Comparison of ENCODE assay signal across 18 mouse cellular contexts in the genomic region with DNA sequence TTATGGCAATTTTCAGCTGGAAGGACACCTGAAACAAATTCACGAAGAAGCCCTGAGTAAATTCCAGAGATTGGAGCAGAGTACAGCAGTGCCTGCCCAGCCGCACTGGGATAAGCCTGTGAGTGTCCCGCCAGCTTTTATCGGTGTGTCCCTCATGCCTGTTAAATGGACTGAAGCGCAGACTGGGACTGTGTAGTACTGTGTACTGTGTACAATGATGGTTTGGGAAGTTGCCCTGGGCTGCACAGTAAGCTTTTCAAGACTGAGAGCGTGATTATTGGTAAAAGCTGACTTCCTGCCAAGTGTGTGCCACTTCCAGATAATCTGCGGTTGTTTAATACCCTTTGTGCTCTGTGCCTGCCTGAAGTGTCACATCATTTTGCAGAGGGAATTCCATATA. TPM values are rescaled to one million over a fixed set of nuclear protein-coding genes. Genes with fewer than 3 reads are reported as not detected.
DNase-seq lines count a peak whose midpoint lies in the region; ATAC-seq and TF ChIP-seq lines count a peak whose summit lies in the region.
"Had no signal": no experiment of that assay in that cellular context is flagged by ENCODE, and none has a peak within 500 bp of the region (broad histone marks: within the 10 kb centered on the region; RNA-seq: fewer than 3 reads in every experiment).

No protein-coding gene starts in this region.

- no peak for TF ChIP-seq CTCF in intestine, postnatal 0 days (IDR thresholded peaks at IDR 0.05; ENCODE audit: low read depth)

- no peak overlapping the region for H3K27ac ChIP-seq in intestine, embryonic 16.5 days (ENCODE audit: low read length)
- no peak overlapping the region for H3K27ac ChIP-seq in intestine, postnatal 0 days (ENCODE audit: low read depth, low read length)
- no peak overlapping the region for H3K27ac ChIP-seq in embryonic facial prominence, embryonic 15.5 days (replicated peaks)
- peak overlapping the region; percentile 25; the same call in 1 of the 2 replicates for H3K27ac ChIP-seq in midbrain, embryonic 15.5 days
- H3K27ac ChIP-seq: heart, embryonic 10.5 days had no signal

- H3K4me2 ChIP-seq in intestine, embryonic 16.5 days (ENCODE audit: low read depth, low read length): no peak overlapping the region
- no peak overlapping the region for H3K4me2 ChIP-seq in intestine, postnatal 0 days (replicated peaks; ENCODE audit: low read depth)
- H3K4me2 ChIP-seq in embryonic facial prominence, embryonic 15.5 days (replicated peaks): no peak overlapping the region
- no peak overlapping the region for H3K4me2 ChIP-seq in midbrain, embryonic 15.5 days

- H3K36me3 ChIP-seq in intestine, embryonic 16.5 days (ENCODE audit: control insufficient read depth, insufficient read depth, low read length): peaks cover 9% of the 10 kb centered on the region; the same call in 1 of the 2 replicates
- peaks cover 62% of the 10 kb centered on the region for H3K36me3 ChIP-seq in intestine, postnatal 0 days (ENCODE audit: control insufficient read depth, insufficient read depth)
- H3K36me3 ChIP-seq in embryonic facial prominence, embryonic 15.5 days: peaks cover 81% of the 10 kb centered on the region
- H3K36me3 ChIP-seq in midbrain, embryonic 15.5 days (replicated peaks): peaks cover 35% of the 10 kb centered on the region; the same call in 1 of the 2 replicates

- H3K27me3 ChIP-seq in intestine, embryonic 16.5 days (replicated peaks; ENCODE audit: control insufficient read depth, insufficient read depth, low read length): no peaks in the 10 kb centered on the region
- no peaks in the 10 kb centered on the region for H3K27me3 ChIP-seq in intestine, postnatal 0 days (replicated peaks; ENCODE audit: control insufficient read depth, insufficient read depth, low read length)
- no peaks in the 10 kb centered on the region for H3K27me3 ChIP-seq in embryonic facial prominence, embryonic 15.5 days
- no peaks in the 10 kb centered on the region for H3K27me3 ChIP-seq in midbrain, embryonic 15.5 days (replicated peaks)

- H3K9ac ChIP-seq in intestine, embryonic 16.5 days (ENCODE audit: low read depth, low read length): no peak overlapping the region
- H3K9ac ChIP-seq in intestine, postnatal 0 days (ENCODE audit: low read depth, low read length): no peak overlapping the region
- no peak overlapping the region for H3K9ac ChIP-seq in embryonic facial prominence, embryonic 15.5 days
- no peak overlapping the region for H3K9ac ChIP-seq in midbrain, embryonic 15.5 days

- H3K9me3 ChIP-seq in intestine, embryonic 16.5 days (ENCODE audit: control insufficient read depth, low read length): no peaks in the 10 kb centered on the region
- no peaks in the 10 kb centered on the region for H3K9me3 ChIP-seq in intestine, postnatal 0 days (ENCODE audit: control insufficient read depth)
- no peaks in the 10 kb centered on the region for H3K9me3 ChIP-seq in embryonic facial prominence, embryonic 15.5 days (replicated peaks)
- no peaks in the 10 kb centered on the region for H3K9me3 ChIP-seq in midbrain, embryonic 15.5 days
- H3K9me3 ChIP-seq: heart, embryonic 10.5 days had no signal

- no peak overlapping the region for H3K4me3 ChIP-seq in intestine, embryonic 16.5 days (ENCODE audit: low read length)
- no peak overlapping the region for H3K4me3 ChIP-seq in intestine, postnatal 0 days (ENCODE audit: low read depth, low read length)
- H3K4me3 ChIP-seq in embryonic facial prominence, embryonic 15.5 days (replicated peaks): no peak overlapping the region
- H3K4me3 ChIP-seq in midbrain, embryonic 15.5 days: no peak overlapping the region
- H3K4me3 ChIP-seq: erythroblast, embryonic 14.5 days; heart, embryonic 10.5 days had no signal

- ATAC-seq in intestine, embryonic 16.5 days: 0 out of 2 replicates have a peak, but pooled peaks have one; percentile 31
- no peak for ATAC-seq in intestine, postnatal 0 days
- ATAC-seq in embryonic facial prominence, embryonic 15.5 days (ENCODE audit: insufficient number of reproducible peaks, low FRiP score, low TSS enrichment, low read depth): peak; percentile 24; the same call in 1 of the 2 replicates
- ATAC-seq in midbrain, embryonic 15.5 days (replicated peaks): peak; percentile 93
- ATAC-seq: CD4-positive, CD25-positive, alpha-beta regulatory T cell, adult 4 months had no signal

- no peaks in the 10 kb centered on the region for H3K4me1 ChIP-seq in intestine, embryonic 16.5 days (ENCODE audit: control insufficient read depth, insufficient read depth, low read length)
- H3K4me1 ChIP-seq in intestine, postnatal 0 days (replicated peaks; ENCODE audit: control insufficient read depth, insufficient read depth, low read length): no peaks in the 10 kb centered on the region
- no peaks in the 10 kb centered on the region for H3K4me1 ChIP-seq in embryonic facial prominence, embryonic 15.5 days
- H3K4me1 ChIP-seq in midbrain, embryonic 15.5 days: no peaks in the 10 kb centered on the region
- H3K4me1 ChIP-seq: heart, embryonic 10.5 days had no signal

- 92% methylated on average over 7 of the region's 7 CpGs for WGBS in intestine, embryonic 16.5 days
- 89% methylated on average over 7 of the region's 7 CpGs for WGBS in intestine, postnatal 0 days
- WGBS in embryonic facial prominence, embryonic 15.5 days: 87% methylated on average over 7 of the region's 7 CpGs
- WGBS in midbrain, embryonic 15.5 days: 80% methylated on average over 7 of the region's 7 CpGs

- peak; percentile 12 for DNase-seq in adipocyte (ENCODE audit: low spot score)
- no peak for DNase-seq in thymus, postnatal 0 days (ENCODE audit: low spot score)
- DNase-seq in embryo, embryonic 10 days (ENCODE audit: low spot score): no peak
- DNase-seq: cerebellum, adult 11 months; heart, postnatal 14 days; kidney, adult 11 months; kidney, postnatal 14 days; lung, adult 2 months; lung, postnatal 4 days; right cerebral cortex, adult 18-20 months; thymus, postnatal 25 days had no signal

RNA-seq across cellular contexts. Expression of a gene that starts 9.8 kb away (rescaled TPM):
- 70.3 and 74.6 TPM in 2 replicates for polyA plus RNA-seq in intestine, embryonic 16.5 days (2015; fragmentation: Nextera tagmentation; extraction: Ambion mirVana)
- 20.4 and 20.9 TPM in 2 replicates for polyA plus RNA-seq in intestine, postnatal 0 days (2015; fragmentation: Nextera tagmentation; extraction: Ambion mirVana)
- polyA plus RNA-seq in embryonic facial prominence, embryonic 15.5 days (2015; fragmentation: Nextera tagmentation; extraction: Ambion mirVana): 71.9 and 78.5 TPM in 2 replicates
- polyA plus RNA-seq in midbrain, embryonic 15.5 days (2015; fragmentation: Nextera tagmentation; extraction: Ambion mirVana): 44.9 and 49.9 TPM in 2 replicates
- 48.8 and 62.0 TPM in 2 replicates for polyA plus RNA-seq in thymus, postnatal 0 days (2015; fragmentation: Nextera tagmentation; extraction: Ambion mirVana)
